Mouse (Mus musculus): ENCODE measurements around the gene Ptger4. TPM values are rescaled to one million over a fixed set of nuclear protein-coding genes. Genes with fewer than 3 reads are reported as not detected.

The Ptger4 gene
- 0.79 and 0.84 TPM in 2 replicates for polyA plus RNA-seq (2012; rRNA removed)

DNA sequence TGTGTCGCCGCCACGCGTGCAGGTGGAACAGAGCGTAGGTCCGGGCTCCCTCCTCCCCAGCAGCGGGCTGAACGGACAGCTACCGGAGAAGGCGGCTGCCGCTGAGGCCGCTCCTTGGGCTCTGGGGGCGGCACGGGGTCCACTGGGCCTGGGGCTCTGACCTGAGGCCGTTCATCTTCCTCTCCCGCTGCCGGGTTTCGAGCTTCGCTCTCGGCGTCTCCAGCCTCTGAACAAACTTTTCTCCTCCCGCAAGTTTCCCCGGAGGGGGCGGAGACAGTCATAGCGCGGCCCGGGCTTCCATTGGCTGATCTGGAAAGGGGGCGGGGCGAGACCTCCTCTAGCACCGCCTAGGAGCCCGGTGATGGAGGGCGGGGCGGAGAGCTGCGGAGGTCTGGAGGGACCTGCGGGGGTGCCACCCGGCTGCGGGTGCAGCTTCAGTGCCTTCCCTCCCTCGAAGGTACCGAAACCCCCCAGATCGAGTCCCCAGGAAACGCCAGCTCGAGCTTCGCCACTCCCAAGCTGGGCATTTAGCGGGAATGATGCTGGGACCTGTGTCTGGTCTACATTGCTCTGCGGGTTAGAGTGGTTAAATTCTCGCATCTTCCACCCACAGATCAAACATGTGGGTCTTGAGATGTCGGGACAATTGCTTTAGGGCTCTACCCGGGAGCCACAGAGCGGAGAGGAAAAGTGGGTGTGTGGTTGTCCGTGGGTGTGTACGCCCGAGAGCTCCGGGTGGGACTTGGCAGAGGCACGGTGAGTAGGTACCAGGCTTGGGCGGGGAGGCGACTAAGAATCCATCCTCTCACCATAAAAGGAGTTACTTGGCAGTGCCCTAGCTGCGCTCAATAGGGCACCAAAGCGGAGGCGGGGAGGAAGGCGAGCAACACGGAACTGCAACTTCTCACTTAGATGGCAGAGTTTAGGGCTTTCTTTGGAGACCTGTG is at the start of gene Ptger4:
Gene Ptger4 (minus strand): TSS at position 229 of the 947 bp plus-strand sequence.

DNA sequence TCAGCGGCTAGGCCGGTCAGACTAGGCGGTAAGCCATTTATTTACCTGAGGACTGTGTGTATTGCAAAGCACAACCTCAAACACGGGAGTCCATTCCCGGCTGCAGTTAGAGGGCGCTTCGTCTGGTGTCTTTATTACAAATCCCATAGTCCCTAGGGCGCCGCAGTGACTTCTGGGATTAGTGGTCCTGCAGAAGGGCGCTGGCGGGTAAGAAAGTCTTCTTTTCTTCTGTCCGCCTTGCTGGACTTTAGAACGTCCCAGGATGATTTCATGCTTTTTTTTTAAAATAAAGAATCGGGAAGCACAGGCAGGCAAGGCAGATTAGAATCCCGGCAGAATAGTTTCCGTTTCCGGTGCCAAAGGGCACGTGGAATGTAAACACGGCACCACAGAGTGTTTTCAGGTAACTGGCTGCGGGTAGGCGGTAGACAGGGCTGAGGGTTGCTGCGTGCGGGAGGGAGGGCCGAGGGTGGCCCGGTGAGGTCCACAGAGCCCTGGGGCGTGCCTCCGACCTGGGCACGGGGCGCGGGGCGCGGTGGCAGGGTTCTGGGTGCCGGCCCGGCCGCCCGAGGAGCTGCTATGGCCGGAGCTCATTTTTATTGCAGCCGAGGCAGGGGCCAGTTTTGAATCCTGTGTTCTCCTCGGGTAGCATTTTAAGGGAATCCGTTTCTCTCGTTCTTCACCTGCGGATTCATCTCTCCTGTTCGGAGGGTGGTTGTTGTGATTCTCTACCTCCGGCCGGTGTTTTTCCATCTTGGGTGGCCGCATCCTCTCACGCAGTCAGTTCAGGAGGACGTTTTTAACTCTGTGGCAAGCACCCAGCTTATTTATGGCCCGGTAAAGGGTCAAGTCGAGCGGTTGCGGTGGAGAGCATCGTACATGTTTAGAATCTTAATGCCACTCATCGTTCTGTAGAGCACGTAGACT is 58.4 kb downstream of the Ptger4 start, which contains the start of gene Ttc33:
Gene Ttc33 (plus strand): TSS at position 160 of the 927 bp plus-strand sequence.

Other genes with a start within 250 kb of the Ptger4 start
- 0.02 TPM in 1 of 2 replicates, not detected in the other for gene C7, start 180.4 kb downstream of the Ptger4 start, polyA plus RNA-seq (2012; rRNA removed)
- 1.4 and 1.6 TPM in 2 replicates for gene Card6, start 135.6 kb downstream of the Ptger4 start, polyA plus RNA-seq (2012; rRNA removed)
- 783 and 823 TPM in 2 replicates for gene Rpl37, start 127.5 kb downstream of the Ptger4 start, polyA plus RNA-seq (2012; rRNA removed)
- gene Prkaa1, start 100.3 kb downstream of the Ptger4 start, polyA plus RNA-seq (2012; rRNA removed): 5.6 and 6.3 TPM in 2 replicates
- gene Ttc33, start 58.7 kb downstream of the Ptger4 start, polyA plus RNA-seq (2012; rRNA removed): 8.6 and 9.0 TPM in 2 replicates